Mouse (Mus musculus): ENCODE measurements at regions not wholly inside any gene's neighbourhood (a gene's known extent, or its start where the extent isn't known, plus 50 kb on each side); places are given as distances from the start of the nearest gene placed in this dataset.
A peak's percentile ranks its signal among the peaks of the same experiment; 100 is the strongest.

DNA sequence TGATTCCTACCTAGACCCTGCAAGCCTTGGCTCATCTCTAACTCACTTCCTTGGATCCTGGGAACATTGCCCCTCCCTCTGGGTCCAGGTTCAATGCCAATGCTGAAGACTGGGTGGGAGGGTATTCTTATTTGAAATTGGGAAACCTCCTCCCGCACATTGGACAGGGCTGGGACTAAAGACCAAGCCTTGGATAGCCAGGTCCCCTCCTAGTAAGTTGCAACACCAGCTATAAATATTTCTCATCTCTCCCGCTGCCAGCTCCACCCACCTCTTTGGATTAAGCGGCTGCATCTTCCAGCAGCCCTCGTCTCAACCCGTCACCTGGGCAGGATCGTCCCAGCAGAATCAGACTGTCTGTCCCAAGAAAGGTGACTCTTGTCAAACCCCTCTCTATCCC, 170.1 kb downstream of the Bmp7 start:
- no peak for DNase-seq (ENCODE audit: low spot score in 2 of 2)

DNA sequence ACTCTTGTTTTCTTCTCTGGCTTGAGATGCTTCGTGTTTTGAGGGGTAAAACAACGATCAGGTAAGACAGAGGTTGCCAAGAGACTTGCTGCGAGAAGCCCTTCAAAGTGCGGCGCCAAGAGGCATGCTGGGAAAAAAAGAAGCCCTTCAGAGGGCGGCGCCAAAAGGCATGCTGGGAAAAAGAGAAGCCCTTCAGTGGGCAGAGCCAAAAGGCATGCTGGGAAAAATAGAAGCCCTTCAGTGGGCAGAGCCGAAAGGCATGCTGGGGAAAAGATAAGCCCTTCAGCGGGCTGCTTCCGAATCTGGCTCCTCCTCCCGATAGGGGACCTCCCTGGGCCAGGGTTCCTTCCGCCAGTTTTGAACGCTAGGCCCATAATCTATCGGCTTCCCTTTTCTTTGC, 169.5 kb downstream of the Bmp7 start:
- no peak for DNase-seq (ENCODE audit: low spot score in 2 of 2)

DNA sequence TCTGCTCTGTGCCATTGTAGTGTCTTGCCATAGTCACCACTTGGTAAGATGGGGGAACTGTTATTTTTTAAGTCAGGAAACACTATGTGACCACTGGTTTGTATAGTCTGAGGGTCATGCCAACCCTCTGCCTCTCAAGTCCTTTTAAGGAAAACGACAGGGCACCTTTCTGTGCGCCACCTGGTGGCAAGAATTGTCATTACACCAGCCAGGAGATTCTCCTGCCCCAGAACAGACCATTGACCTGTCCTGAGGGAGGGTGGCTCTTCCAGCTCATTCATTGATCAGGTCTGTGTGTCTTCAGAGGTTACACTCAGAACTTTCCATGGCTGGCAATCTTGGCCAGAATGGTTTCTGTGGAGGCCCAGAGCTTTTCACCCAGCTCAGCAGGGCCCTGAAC, 166.9 kb downstream of the Bmp7 start:
- DNase-seq (ENCODE audit: low spot score in 2 of 2) = peak; percentile 73 to 75

DNA sequence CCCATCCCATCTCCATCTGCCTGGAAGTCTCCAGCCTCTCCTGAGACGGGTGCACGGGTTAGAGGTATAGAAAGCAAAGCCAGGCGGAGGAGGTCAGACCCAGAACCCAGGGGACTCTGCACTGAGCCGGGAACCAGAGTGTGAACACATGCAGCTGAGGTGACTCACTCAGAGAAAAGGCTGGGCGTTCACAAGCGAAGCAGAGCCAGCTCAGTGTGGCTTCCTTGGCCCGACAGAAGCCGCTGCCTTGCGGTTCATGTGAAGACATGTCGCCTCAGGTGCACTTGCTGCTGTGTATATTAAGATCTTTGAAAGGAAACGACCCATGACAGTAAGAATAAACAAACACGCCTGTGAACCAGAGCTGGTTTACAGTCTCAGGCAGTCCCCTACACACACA, 163.6 kb downstream of the Bmp7 start:
- DNase-seq (ENCODE audit: low spot score in 2 of 2) = no peak

DNA sequence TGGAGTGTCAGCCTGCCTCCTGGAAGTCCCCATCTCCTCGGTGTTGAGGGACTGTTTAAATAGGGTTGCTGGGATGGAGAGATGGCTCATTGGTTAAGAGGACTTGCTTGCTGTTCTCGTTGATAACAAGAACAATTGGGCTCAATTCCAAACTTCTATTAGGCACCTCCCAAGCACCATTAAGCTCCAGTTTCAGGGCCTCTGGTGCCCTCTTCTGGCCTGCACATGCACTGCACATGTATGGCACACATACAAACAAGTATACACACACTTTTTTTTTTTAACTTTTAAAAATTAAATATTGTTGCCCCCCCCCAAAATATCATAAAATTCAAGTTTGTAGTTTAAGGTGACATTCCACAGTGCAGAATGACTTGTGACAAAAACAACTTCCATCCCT, 162.3 kb downstream of the Bmp7 start:
- no peak for DNase-seq (ENCODE audit: low spot score in 2 of 2)

DNA sequence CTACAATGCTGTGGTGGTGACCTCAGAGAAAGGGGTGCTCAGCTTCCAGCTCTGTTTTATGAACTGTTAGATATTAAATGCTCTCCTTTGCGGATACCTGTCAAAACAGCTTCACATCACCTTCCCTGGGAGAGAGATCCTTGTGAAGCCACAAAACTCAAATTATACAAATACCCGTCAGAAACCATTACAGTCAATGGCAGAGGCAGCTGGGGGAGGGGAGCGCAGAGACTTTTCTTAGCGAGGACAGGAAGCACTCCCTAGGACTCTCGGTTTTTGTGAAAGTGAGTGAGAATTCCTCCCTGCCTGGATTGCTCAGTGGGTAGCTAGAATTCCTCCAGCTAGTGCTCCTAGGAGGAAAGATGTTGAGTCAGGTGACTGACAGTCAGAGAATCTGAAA, 161.0 kb downstream of the Bmp7 start:
- no peak for DNase-seq (ENCODE audit: low spot score in 2 of 2)

DNA sequence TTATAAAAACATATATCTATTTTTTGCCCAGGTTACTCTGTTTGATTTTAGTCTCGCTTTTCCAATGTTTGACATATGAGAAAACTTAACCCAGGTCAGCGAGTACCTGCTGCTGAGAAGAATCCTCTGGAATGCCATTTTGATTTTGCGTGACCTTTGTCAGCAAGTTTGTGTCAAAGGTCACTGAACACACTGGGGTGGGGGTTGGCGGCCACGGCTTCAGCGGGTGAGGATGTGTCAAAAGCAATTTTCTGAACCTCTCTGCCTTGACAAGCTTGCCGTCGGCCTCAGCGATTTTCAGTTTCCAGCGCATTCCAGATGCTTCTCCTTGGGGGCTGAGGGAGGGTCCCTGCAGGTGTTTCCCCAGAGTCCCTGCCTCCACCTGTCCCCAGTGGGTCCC, 157.4 kb downstream of the Bmp7 start:
- no peak for DNase-seq (ENCODE audit: low spot score in 2 of 2)

DNA sequence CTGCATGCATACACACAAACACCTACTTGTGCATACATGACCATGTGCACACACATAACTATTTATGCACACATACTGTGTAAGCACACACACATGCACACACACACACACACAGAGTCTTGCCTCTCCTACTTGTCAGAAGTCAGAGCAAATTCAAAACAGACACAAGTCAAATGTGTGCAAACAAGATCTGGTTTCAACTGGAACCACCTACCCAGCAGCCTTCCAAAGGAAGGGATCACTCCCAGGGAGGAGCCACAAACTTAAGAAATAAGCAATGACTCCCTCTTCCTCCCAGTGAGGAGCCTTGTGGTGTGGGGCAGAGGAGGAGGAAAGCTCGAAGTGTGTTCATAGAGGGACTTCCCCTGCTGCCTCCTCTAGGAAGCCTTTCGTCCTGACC, 153.8 kb downstream of the Bmp7 start:
- DNase-seq (ENCODE audit: low spot score in 2 of 2) = no peak

DNA sequence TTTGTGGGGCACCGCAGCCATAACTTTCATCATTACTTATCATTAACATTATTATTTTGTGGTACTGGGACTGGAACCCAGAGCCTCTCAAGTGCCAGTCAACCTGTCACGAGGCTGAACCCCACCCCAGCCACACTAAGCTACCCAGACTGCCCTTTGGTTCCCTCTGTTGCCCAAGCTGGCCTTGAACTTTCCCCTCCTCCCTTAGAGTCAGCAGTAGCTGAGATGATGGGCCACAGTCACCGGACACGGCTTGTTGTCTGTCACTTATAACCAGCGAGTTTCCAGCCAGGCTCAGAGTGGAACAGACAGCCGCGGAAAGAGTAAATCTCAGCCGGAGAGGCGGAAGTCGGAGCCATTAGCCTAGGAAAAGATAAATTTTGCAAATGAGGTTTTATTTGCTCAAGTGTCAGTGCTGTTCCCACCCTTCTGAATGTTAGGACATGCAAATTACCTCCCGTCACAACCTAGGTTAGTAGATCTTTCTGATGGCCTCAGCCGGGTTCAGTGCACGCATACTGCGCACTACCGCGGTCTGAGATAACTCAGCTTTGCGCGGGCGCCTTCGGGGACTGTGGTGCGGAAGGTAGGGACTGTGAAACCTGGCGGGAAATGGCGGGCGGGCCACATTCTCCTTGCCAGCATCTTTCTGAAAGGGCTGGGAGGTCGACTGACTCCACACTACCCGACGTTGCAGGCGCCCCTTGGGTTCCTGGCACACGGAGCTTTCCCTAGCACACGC, 152.7 kb downstream of the Bmp7 start:
- DNase-seq (ENCODE audit: low spot score in 2 of 2) = no peak

DNA sequence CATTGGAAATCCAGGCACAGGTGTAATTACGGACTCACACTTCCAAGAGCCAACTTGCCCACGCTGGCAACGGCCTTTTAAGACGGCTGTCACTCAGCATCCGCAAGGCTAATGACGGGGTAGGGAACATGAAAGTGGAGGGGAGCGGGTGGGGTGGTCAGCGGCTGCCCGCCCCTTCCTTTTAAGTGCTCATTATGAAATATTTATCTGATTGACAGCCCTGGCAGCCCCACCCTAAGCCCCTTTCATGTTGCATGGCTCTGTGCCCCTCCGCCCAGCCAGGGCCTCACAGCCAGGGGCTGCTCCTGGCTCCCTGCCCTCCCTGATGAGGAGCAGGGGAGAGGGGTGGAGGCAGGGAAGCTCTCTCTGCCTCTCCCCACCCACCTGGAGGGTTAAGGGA, 150.9 kb downstream of the Bmp7 start:
- DNase-seq (ENCODE audit: low spot score in 2 of 2) = no peak

DNA sequence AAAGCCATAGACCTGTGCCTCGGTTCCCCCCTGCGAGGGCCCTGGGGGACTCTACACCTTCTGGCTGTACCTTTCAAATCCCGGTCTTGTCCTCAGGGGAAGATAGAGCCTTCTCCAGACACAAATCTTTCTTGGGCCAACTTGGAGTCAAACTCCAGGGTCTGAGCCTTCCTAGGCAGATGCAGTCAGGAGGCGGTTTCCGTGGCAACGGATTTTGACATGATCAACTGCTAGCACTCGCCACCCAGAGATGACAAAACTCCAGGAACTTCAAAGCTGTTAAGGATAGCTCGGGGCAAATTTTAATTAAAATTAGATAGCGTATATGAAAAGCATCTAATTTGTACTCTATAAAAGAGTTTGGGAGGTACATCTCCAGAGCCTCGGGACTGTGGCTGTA, 147.6 kb downstream of the Bmp7 start:
- no peak for DNase-seq (ENCODE audit: low spot score in 2 of 2)

DNA sequence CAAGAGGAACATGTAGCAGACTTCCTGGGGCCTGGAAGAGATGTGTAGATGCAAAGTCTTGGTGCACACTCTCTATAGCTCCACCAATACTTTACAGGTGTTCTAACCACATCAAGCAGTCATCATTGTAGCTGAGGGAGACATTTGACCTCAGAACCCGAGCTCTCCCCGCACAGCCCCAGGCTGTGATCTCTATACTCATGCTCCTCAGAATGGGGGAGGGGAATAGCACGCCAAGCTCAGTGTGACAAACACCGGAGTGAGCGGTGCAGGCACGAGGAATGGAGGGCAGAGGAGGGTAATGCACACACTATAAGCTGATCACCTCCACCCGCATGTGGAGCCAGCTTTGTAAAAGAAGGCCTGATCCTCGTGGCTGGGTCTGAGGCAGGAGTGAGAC, 146.1 kb downstream of the Bmp7 start:
- DNase-seq (ENCODE audit: low spot score in 2 of 2) = no peak

DNA sequence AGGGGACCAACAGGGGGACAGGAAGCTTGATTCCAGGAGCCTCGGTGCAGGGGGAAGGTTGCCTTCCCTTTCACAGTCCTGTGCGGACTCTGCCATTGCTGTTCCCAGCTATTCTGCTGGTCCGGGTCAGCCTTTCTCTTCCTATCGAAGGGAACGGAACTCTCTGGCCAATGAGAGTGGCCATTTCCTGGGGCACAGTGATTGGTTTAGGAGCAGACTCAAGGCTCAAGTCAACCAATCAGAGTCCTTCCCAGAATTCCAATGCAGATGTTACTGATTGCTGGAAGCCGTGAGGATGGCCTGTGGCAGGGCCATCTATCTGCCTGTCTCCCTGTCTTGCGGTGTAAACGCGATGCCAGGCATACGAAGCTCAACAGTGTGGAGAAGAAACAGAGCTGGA, 145.3 kb downstream of the Bmp7 start:
- DNase-seq (ENCODE audit: low spot score in 2 of 2) = no peak

DNA sequence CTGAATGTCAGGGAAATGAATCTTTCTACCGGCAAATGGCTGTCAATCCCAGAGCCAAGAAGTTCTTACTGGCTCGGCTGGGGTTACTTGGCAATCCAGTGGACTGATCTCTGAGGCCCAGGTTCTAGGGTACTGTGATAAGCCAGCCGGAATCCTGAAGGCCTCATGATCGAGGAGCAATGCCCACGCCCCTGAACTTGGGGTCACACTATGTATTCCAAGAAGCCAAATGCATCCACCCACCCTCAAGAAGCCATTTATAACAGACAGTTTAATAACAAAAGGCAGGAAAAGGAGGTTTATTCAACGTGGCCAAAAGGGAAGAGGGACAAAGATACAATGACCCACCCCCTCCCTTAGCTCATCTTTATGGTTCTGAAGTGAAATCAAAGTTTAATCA, 144.0 kb downstream of the Bmp7 start:
- DNase-seq (ENCODE audit: low spot score in 2 of 2) = no peak

DNA sequence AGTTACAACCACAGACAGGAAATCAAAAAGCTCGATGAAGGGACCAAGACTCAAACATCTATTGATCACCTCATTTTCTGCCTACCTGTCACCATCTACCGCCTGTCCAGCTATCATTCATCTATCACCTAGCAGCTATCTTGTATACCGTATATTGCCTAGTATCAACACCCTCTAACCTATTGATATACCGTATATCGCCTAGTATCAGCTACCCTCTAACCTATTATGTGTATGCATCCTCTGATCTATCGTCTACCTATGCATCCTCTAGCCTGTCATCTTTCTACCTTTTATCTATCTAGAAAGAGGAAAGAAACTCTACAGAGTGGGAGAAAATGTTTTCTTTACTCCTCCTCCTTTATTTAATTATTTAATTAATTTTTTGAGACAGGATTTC, 143.2 kb downstream of the Bmp7 start:
- DNase-seq (ENCODE audit: low spot score in 2 of 2) = no peak

DNA sequence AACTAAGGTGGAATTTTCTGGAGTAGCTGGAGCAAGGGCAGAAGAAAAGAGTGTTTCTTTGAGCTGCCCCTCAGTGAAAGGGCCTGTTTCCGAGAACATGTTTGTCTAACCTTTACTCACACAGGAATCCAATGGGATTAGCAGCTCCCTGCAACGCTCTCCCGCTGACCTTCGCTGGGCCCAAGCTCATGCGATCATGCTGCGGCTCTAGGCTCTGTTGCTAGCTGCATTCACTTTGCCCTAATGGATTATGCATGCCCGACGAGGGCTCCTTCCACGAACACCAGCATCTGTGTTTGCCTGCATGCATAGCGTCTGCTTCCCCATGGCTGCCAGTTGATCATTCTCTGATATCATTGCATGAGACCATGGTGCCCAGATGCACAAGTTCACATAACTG, 140.2 kb downstream of the Bmp7 start:
- DNase-seq (ENCODE audit: low spot score in 2 of 2) = no peak

DNA sequence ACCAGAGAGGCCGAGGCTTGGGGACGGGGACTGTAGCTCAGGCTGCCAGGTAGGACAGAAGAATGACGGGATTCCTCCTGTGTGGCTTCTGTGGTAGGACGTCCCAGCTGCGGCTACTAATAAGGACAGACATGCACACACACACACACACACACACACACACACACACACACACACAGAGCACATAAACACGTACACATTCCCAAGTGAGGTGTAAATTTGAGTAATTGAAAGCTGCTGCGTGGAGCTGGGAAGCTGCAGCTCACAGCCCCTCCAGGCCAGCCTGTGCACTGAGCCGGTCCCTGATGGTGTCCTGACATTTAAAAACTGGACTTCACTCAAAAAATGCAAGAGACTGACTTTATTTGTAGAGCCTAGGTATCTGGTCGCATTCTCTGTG, 139.3 kb downstream of the Bmp7 start:
- DNase-seq (ENCODE audit: low spot score in 2 of 2) = no peak

DNA sequence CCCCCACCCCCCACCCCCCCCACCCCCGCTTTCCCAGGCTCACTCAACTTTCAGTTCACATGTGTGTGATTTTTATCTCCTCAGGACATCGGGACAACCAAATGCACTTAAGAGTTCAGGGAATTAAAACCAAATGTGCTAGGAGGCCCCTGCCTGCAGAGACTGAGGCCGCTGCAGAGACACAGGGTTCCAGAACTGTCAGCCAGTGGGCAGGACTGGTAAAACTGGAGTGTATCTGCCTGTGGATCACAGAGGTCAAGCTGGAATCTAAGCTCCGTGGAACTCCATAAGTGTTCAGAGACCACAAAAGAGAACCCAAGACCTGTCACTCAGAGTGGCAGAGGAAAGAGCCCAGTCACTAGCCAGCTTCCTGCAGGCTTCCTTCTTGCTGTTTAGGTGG, 138.3 kb downstream of the Bmp7 start:
- no peak for DNase-seq (ENCODE audit: low spot score in 2 of 2)

DNA sequence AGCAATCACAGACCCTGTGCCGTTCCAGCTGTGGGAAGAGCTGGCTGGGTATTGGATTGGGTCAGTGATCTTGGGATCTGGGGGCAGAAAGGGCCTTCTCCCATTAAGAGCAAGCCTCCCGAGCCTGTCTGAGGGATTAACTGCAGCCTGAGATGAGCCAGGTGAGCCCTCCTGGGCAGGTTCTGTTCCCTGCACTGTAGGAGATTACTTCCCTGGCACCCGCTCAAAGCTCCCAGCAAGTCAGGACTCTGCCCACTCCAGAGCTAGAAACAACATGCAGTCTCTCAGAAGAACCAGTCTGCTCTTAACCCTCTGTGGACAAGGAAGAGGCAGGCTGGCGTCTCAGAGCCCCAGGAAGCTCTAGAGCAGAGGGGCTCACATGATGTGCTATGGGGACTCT, 132.7 kb downstream of the Bmp7 start:
- no peak for DNase-seq (ENCODE audit: low spot score in 2 of 2)

DNA sequence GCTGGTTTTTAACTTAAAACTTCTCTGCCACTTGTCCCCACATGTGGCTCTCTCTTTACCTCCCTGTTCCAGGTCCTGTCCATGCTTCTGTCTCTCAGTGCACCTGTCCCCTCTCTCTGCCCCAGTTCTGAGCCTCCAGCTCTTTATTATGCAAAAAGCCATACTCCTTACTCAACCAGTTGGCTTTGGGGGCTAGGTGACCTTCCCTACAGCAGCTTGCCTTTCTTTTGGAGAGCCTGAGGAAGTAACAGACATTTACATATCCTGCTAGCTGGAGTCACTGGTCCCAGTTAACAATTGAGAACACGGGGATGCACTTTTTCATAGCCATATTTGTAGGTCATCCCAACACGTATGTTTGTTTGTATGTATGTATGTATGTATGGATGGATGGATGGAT, 130.8 kb downstream of the Bmp7 start:
- no peak for DNase-seq (ENCODE audit: low spot score in 2 of 2)

DNA sequence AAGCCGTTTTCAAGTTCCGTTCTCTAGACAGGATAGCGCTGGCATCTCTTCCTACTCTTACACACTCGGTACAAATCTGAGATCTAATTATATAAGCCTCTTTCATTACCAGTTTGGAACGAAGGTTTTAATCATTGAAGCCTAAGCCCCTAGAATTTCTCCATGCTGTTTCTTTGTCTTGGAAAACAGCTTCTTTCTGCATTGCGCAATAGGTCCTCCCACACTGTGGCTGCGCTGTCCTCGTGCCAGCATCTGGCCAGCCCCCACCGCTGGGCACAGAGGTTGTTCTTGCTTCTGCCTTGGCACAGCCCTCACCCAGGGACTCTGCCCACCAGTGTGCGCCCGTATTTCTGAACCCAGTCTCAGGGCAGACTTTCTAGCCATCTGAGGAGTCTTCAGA, 126.8 kb downstream of the Bmp7 start:
- DNase-seq (ENCODE audit: low spot score in 2 of 2) = no peak

DNA sequence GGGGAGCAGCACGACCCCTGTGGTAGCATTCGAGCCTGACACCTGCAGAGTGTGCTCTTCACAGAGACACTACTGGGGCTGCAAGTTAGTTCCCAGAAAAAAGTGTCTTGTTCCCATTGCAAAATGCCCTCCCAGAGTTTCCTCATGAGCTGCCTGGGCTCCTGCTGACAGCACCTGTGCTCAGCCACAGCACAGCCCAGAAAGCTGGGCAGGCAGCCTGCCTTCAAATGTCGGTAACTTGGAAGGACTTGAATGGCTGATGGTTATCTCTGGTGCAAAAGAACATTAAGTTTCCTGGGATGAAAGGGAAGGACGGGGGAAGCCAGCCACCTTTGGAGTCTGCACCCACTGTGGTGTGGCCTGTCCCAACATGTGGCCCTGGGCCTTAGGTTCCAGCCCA, 126.2 kb downstream of the Bmp7 start:
- DNase-seq (ENCODE audit: low spot score in 2 of 2) = no peak

DNA sequence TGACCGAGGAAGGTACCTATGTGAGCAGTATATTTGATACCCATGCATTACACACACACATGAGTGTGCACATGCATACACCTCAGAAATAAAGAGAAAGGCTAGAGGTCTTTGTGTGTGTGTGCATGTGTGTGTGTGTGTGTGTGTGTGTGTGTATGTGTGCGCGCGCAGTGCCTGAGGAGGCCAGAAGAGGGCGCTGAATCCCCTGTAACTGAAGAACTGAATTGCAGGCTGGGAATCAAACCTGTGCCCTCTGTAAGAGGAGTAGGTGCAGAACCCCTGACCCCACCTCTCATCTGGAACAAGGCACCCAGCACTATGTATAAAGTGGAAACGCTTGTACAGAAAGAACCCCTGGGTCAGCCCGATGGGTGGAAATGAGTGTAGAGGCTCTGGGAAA, 125.0 kb downstream of the Bmp7 start:
- no peak for DNase-seq (ENCODE audit: low spot score in 2 of 2)
